Mouse (Mus musculus) megakaryocyte, embryonic 14.5 days (primary cell): Measurements from ENCODE around the gene Hrk.

Source experiments
- FLI1 ChIP-seq: IDR thresholded peaks from 2 replicates; pipeline ENCODE4 v1.6.1; 2012; ENCODE audit warnings: low read length, inconsistent platforms, mixed read lengths
- GATA1 ChIP-seq: IDR thresholded peaks from 3 replicates; pipeline ENCODE4 v1.6.1; 2012; ENCODE audit warnings: mixed read lengths, low read length, inconsistent platforms, borderline replicate concordance

DNA sequence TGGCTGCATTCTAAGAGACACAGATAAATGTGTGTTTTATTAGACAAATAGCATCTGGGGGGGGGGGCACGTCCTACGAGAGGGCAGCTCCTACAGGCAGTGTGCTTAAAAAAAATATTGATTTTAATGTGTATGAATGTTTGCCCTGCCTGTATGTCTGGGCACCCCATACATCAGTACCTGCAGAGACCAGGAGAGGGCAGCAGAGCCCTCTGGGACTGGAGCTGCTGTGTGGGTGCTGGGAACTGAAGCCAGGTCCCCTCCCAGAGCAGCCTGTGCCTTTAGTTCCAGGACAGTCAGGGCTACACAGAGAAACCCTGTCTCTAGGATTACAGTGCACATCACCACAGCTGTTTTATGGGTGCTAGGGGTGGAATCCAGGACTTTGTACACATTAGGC lies 10.7 kb downstream of the Hrk start:
- TF ChIP-seq GATA1 (no peak), FLI1 (no peak)
